Mouse (Mus musculus) CD4-positive helper T cell, adult 2 months (primary cell): ENCODE measurements at regions not wholly inside any gene's neighbourhood (a gene's known extent, or its start where the extent isn't known, plus 50 kb on each side); places are given as distances from the start of the nearest gene placed in this dataset.

ENCODE experiments used
- DNase-seq: peaks from one replicate; pipeline ENCODE4 v3.0.0-alpha.2; 2012; ENCODE audit warnings: low read depth, missing footprints, low spot score

- no peak for DNase-seq
Observed at GRCm38 (mm10) chr13:110450526-110450925, 55.7 kb downstream of the Plk2 start.

GRCm38 (mm10) chr13:110452009-110452525, 57.2 kb downstream of the Plk2 start:
- DNase-seq = no peak

DNA sequence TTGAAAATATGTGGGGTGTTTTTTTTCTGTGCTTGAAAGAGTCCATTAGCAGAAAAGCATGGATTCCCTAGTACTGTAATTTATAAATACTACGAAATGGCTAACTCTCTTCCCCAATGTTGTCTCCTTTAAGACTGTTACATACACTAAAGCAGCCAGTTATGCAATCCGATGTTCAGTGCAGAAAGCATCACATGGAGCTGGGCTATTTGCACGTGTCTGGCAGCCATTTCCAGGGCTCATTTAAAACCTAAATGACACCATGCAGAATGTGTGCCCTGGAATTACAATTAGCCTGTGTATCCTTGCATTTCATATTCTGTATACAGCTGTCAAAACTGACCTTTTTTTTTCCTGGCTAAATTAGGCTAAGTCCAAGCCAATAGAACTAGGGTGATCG, 60.2 kb downstream of the Plk2 start:
- DNase-seq = no peak

DNA sequence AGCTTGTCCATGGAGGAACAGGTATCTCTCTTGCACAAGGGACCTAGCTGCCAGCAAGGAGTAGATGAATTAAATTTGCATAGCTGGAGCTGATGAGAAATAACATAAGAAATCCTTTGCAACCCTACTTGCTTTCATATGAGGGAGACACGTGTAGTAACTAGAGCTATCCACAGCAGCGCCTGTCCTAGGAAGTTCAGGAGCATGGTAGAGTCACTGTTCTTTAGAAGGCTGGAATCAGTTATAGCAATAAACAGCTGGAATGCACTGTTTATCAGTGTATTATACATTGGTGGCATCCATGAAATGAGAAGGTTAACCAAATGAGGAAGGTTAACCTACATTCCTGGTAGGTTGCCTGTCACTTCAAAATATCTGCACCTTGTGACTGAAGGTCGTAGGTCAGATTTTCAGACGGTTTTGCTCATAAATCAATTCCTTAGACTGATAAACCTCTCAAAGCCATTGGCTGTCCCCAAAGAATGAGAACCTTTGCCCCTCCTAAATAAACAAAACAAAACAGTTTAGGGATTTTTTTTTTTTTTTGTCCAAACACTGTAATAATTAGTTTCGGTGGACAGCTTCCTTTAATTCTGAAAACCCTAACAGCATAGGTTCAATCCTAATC, 60.8 kb downstream of the Plk2 start:
- no peak for DNase-seq

- no peak for DNase-seq
Observed at GRCm38 (mm10) chr13:110458701-110459100, 63.9 kb downstream of the Plk2 start.

DNA sequence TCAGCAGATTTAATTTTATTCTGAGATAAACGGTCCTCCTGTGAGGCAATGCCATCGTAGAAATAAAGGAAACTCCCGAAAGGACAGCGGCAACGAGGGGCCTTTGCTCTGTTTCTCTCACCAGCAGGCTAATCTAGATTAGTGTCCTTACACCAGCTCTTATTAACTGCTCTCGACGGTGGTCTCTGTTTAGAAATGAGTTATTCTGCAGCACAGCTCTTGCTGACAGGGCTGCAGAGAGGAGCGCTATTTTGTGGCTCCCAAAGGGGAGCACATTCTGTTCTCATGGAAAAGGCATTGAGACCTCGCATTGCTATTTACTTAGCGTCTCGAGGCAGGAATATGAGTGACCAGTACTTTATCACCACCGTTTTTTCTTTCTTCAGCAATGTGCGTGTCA, 66.7 kb downstream of the Plk2 start:
- no peak for DNase-seq

DNA sequence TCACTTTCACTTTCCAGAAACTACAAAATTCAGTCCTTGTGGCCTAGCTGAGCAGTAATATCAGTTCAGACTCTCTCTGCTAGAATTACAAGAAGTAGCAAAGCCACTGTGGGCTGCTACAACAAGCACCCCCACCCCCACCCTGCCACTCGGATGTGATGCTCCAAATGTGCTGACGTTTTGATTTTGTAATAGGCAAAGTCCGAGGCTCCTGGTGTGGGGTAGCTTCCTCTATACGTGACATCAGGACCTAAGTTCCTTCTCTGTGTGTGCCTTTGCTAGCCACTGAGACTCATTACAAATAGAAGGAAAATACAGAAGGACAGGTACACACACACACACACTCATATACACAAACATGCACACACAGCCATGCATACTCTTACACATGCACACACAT, 76.7 kb downstream of the Plk2 start:
- no peak for DNase-seq

- DNase-seq = no peak
Observed at GRCm38 (mm10) chr13:110477709-110478108, 82.9 kb downstream of the Plk2 start.

GRCm38 (mm10) chr13:110484358-110484940, 89.6 kb downstream of the Plk2 start:
- DNase-seq = no peak

GRCm38 (mm10) chr13:110485515-110485914, 90.7 kb downstream of the Plk2 start:
- no peak for DNase-seq

GRCm38 (mm10) chr13:110490166-110490565, 95.3 kb downstream of the Plk2 start:
- peak; percentile 4 for DNase-seq

DNA sequence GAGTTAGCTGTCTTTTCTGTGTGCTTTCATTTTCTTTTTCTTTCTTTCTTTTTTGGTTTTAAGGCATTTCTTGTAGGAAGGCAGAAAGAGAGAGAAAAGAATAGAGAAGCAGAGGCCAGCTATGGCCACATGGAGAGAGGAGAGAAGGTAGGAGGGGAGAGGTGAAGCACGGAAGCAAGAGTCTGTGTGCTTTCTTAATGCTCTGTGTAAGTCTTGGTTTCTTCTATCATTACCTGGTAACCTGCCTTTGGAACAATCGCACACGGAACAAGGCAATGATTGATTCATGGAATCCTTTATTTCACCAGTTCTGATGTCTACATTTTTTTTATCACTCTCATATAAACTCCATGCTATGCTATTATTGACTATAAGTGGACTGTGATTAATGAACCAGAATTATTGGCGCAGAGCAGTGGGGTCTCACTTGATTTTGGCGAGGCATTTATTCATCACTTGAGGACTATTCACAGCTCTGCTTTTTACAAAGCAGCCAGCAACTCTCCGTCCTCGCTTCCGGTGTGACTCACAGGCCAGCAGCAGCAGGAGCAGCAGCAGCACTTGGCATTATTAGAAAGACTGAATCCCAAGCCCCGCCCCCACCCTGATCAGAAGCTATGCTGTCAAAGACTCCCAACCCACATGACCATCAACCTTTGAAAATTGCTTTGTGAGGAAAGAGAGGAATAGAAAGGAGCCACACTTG, 97.6 kb downstream of the Plk2 start:
- no peak for DNase-seq

DNA sequence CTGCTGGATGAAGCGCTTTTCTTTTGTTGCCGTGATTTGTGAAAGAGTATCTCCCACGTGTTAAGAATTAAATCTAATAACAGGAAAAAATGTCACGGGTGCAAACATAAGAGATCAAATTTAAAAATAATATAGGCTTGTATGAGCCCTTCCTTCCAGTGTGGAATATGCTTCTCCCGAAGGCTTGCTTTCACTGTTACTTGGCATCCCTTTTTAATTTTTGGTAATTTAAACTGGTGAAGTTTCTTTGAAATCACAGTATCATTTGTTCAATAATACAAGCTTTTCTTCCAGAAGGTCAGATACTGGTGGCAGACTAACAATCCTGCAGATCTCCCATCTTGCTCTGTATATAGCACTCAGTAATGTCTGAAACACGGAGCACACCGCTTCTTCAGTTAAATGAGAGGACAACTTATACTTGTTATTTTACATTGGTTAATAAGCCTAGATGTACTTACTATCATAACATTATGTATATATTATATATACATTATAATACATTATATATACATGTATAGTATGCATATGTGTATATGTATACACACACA, 98.2 kb downstream of the Plk2 start:
- no peak for DNase-seq

DNA sequence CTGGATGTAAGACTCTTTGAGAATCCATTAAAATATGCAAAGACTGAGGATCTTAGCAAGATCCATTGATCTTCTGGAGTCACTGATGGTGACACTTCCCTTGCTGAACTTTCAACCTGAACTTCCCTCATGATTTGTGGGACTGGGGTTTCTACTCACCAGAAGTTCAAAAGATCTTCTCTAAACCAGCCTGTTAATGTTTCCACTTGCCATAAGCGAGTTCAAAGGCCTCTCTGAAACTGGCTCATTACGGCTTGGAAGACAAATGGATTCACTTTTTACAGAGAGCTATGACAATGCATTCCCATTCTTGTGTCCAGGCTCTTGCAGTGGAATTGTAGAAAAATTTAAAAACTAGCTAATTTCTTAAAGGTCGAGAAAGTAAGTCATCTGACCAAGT, 102.6 kb downstream of the Plk2 start:
- DNase-seq = no peak

DNA sequence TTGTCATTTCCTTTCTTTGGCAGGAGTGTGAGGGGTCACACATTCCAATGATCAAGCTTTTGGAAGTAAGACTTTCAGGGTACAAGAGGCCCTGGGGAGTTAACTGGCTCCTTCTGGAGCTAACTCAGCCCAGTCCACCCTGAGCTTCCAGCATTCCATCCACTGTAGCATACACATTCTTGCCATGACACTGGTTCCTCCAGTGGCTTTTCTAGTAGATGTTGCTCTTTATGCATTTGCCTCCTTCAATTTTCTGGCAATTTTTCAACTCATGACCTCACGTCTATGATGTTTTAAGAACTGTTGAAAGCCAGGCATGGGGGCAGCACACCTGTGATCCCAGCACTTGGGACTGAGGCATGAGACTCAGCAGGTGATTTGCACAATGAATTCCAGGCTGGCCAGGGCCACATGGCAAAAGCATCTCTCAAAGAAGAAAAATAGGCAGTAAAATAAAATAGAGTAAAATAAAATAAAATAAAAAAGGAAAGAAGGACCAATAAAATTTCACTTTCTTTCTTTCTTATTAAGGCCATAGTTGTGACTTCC, 113.0 kb downstream of the Plk2 start:
- no peak for DNase-seq

DNA sequence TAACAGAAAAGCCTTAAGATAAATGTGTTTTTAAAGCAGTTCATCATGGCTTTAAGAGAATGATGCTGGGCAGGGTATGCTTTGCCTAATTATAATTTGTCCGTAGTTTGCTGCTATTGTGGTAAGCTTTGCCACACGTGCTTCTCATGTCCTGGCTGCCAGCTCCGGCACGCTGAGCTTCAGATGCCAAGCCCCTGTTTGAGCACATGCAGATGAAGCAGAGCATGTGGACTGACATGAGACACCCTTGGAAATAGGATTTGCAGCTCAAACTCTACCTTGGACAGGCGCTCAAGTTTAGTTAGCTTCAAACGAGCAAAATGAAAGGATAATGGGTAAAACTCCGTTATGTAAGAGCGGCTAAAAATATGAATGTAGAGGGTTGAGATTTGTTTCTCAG, 123.1 kb downstream of the Plk2 start:
- no peak for DNase-seq

DNA sequence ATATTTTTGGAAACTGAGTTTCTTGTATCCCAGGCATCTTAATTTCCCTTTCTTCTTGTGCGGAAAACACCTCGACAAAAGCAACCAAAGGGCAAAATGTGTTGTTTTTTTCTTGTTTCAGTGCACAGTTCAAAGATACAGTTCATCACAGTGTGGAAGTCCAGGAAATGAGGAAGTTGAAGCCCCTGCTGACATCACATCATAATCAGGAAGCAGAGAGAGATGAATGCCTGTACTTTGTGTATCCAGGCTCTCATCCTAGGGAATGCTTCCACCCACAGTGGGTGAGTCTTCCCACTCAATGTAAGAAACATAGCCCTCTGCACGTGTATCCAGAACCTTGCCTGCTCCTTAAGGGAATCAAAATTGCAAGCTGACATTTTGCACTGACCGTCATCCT, 128.1 kb downstream of the Plk2 start:
- DNase-seq = no peak

- DNase-seq = no peak
Observed at GRCm38 (mm10) chr13:110527681-110528080, 132.8 kb downstream of the Plk2 start.

- no peak for DNase-seq
Observed at GRCm38 (mm10) chr13:110529624-110530023, 134.8 kb downstream of the Plk2 start.

DNA sequence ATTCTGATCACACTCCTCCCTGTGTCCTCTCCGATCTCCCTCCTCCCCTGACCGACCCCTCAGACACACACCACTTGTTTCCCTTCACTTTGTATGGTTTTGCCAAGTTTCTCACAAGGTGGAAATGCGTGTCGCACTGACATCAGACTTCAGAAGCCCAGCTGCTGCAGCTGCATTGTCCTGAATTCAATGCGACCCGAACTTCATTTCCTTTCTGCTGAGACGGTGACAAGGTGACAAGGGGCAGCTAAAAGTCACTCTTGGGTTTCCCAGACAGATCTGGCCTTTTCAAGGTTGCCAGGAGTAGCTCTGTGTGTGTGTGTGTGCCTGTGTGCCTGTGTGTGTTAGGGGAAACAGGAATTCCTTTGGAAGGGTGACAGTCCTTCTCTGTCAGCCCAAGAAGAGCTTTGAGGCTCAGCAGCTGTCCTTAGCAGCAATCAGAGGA, 139.5 kb downstream of the Plk2 start:
- no peak for DNase-seq

GRCm38 (mm10) chr13:110535785-110536184, 140.9 kb downstream of the Plk2 start:
- DNase-seq = no peak

- DNase-seq = no peak
Observed at GRCm38 (mm10) chr13:110537960-110538463, 143.2 kb downstream of the Plk2 start.
